Mouse (Mus musculus) limb, embryonic 14.5 days (tissue): ENCODE measurements around the gene Fbln1. TPM values are rescaled to one million over a fixed set of nuclear protein-coding genes. Genes with fewer than 3 reads are reported as not detected.
A peak's percentile ranks its signal among the peaks of the same experiment; 100 is the strongest.

Experiments
- ATAC-seq: fragments of 200-750 bp; cut with Nextera tagmentation; 2 replicates; pipeline ENCODE4 v1.8.0; 2017; ENCODE audit warnings: low read depth, moderate number of reproducible peaks, moderate TSS enrichment; ENCODE audit not compliant: low FRiP score
- DNase-seq: peaks from one replicate; pipeline ENCODE4 v3.0.0-alpha.2; 2015; ENCODE audit warnings: low spot score
- H3K27ac ChIP-seq: fragments of 300-500 bp; sonication (generic); replicated peaks from 2 replicates; pipeline ENCODE4 v1.5.1; 2014; ENCODE audit warnings: low read depth, mild to moderate bottlenecking, low read length, moderate library complexity, mixed read lengths
- H3K27me3 ChIP-seq: fragments of 300-500 bp; sonication (generic); 2 replicates; pipeline ENCODE4 v1.6.1; 2014; ENCODE audit warnings: low read length, mixed read lengths; ENCODE audit not compliant: control insufficient read depth, insufficient read depth
- H3K36me3 ChIP-seq: fragments of 300-500 bp; sonication (generic); 2 replicates; pipeline ENCODE4 v1.6.1; 2014; ENCODE audit warnings: mild to moderate bottlenecking, low read length, moderate library complexity, mixed read lengths; ENCODE audit not compliant: control insufficient read depth, insufficient read depth
- H3K4me1 ChIP-seq: fragments of 300-500 bp; sonication (generic); 2 replicates; pipeline ENCODE4 v1.6.1; 2014; ENCODE audit warnings: antibody characterized with exemption, low read length, mixed read lengths; ENCODE audit not compliant: control insufficient read depth, insufficient read depth
- H3K4me2 ChIP-seq: fragments of 300-500 bp; sonication (generic); replicated peaks from 2 replicates; pipeline ENCODE4 v1.6.1; 2014; ENCODE audit warnings: low read depth, mild to moderate bottlenecking, low read length, moderate library complexity; ENCODE audit not compliant: severe bottlenecking
- H3K4me3 ChIP-seq: fragments of 300-500 bp; sonication (generic); replicated peaks from 2 replicates; pipeline ENCODE4 v1.5.1; 2014; ENCODE audit warnings: low read length
- H3K9ac ChIP-seq: fragments of 300-500 bp; sonication (generic); 2 replicates; pipeline ENCODE4 v1.6.1; 2014; ENCODE audit warnings: mild to moderate bottlenecking, low read depth, low read length, moderate library complexity; ENCODE audit not compliant: severe bottlenecking
- H3K9me3 ChIP-seq: fragments of 300-500 bp; sonication (generic); 2 replicates; pipeline ENCODE4 v1.6.1; 2016; ENCODE audit warnings: low read length; ENCODE audit not compliant: control insufficient read depth
- POLR2A ChIP-seq: fragments of 200-500 bp; IDR thresholded peaks from 2 replicates; pipeline ENCODE4 v1.8.0; 2012; ENCODE audit warnings: inconsistent platforms, mild to moderate bottlenecking, moderate library complexity, borderline replicate concordance; ENCODE audit not compliant: insufficient read depth, insufficient read length; ENCODE audit errors: extremely low read depth
- WGBS: fragments of 180-500 bp; shearing (Covaris S2); extraction: QIAGEN DNeasy Blood & Tissue Kit; methylation state at CpG from one replicate; pipeline ENCODE4 v1.1.7; 2014; 5-methylcytosine and 5-hydroxymethylcytosine counted together
- polyA plus RNA-seq, 2 experiments: library from polyadenylated mRNA; depleted of rRNA in 1 of 2; stranded (reverse) in 1 of 2; unstranded in 1 of 2; fragments of >200 nt; fragmentation: Nextera tagmentation in 1 of 2; extraction: Ambion mirVana in 1 of 2; gene quantifications; 2 replicates each; pipeline versions ENCODE4 v1.2.1 to v1.2.3; 2012 to 2014

Fbln1 gene
- polyA plus RNA-seq, 2 experiments, result 255 to 265 TPM

DNA sequence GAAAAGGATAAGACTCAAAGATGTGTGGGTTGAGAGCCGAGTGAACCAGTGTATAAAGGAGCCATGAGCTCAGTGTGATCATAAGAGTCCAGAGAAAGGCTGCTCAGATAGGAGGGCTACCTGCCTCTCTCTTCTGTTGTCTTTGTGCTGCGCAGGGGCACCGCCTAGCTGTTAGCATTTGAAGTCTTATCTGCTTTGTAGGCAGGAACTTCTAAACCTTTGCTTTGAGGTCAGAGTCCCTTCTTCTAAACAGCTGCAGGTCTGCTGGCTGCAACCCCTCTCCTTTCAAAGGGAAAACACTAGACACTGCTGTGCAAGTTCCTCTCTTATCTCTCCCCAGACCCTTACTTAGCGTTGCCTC, 27.5 kb downstream of the Fbln1 start:
- no peaks in the 10 kb centered on the region for H3K27me3 ChIP-seq
- H3K27ac ChIP-seq, result no peak overlapping the region
- ATAC-seq, result no peak
- TF ChIP-seq POLR2A, result no peak
- H3K4me3 ChIP-seq, result no peak overlapping the region
- no peaks in the 10 kb centered on the region for H3K4me1 ChIP-seq
- H3K9ac ChIP-seq, result no peak overlapping the region
- peaks cover 89% of the 10 kb centered on the region for H3K36me3 ChIP-seq
- 86% methylated on average over 4 of the region's 4 CpGs for WGBS
- no peak overlapping the region for H3K4me2 ChIP-seq
- DNase-seq, result no peak
- H3K9me3 ChIP-seq, result no peaks in the 10 kb centered on the region

DNA sequence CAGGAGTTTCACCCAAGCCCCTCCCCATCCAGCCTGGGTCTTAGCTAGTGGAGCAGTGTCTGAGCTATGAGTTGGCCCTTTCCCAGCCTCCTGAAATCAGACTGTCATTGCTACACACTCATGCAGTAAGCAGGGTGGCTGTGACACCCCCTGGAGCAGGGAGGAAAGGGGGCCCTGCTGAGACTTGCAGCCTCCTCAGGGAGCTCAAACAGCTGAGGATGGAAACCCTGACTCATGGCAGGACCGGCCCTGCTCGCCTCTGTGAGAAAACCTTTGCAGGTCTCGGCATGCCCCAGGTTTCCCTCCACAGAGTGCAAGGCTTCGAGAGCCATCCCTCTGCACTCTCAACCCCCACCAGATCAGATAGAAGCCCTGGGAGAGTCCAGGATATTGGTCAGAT, 27.9 kb downstream of the Fbln1 start:
- no peak overlapping the region for H3K27ac ChIP-seq
- no peak for TF ChIP-seq POLR2A
- H3K4me2 ChIP-seq, result no peak overlapping the region
- peak; percentile 48 for DNase-seq
- H3K27me3 ChIP-seq, result no peaks in the 10 kb centered on the region
- ATAC-seq, result no peak
- H3K36me3 ChIP-seq, result peaks cover 90% of the 10 kb centered on the region
- H3K4me1 ChIP-seq, result no peaks in the 10 kb centered on the region
- H3K9me3 ChIP-seq, result no peaks in the 10 kb centered on the region
- 82% methylated on average over 4 of the region's 4 CpGs for WGBS
- no peak overlapping the region for H3K9ac ChIP-seq
- no peak overlapping the region for H3K4me3 ChIP-seq

DNA sequence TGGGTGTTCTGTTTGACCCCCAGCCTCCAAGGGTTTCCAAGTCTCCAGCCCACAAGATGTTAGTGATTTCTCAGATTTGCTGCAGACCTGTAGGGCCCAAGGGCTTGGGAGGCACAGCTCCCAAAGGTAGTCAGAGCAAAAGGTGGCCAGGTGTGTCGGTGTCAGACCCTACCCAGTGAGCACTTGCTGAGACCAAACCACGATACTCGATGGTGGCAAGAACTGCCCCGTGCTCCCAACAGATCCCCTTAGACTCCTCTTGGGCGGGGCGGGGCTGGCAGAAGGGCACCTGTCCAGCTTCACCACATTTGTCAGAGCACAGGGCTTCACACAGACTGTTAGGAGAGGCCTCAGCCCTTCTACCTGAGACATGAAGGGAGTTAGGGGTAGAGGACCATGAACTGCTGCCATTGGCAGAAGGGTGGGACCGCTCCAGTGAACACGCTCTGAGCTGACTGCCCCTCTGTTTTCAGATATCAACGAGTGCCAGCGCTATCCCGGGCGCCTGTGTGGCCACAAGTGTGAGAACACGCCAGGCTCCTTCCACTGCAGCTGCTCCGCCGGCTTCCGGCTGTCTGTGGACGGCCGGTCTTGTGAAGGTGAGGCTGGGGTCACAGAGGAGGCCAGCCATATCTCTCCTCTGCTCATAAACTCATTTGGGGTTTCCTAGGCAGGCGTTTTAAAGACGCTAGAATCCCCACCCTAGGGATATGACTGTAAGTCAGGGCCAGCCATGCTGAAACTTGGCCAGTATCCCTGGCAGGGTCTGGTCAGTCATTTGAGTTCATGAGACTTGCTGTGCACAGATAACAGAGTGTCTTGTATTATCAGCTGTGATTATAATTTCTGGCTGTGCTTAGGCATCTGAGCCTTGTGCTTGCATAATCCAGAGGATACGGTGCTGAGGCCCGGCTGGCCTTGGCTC, 33.3 kb downstream of the Fbln1 start:
- H3K4me2 ChIP-seq, result no peak overlapping the region
- no peaks in the 10 kb centered on the region for H3K9me3 ChIP-seq
- ATAC-seq (no peak), DNase-seq (no peak)
- H3K27me3 ChIP-seq, result no peaks in the 10 kb centered on the region
- peaks cover 93% of the 10 kb centered on the region for H3K36me3 ChIP-seq
- WGBS, result 89% methylated on average over 22 of the region's 22 CpGs
- no peak overlapping the region for H3K27ac ChIP-seq
- H3K4me1 ChIP-seq, result no peaks in the 10 kb centered on the region
- no peak for TF ChIP-seq POLR2A
- H3K4me3 ChIP-seq, result no peak overlapping the region
- no peak overlapping the region for H3K9ac ChIP-seq

DNA sequence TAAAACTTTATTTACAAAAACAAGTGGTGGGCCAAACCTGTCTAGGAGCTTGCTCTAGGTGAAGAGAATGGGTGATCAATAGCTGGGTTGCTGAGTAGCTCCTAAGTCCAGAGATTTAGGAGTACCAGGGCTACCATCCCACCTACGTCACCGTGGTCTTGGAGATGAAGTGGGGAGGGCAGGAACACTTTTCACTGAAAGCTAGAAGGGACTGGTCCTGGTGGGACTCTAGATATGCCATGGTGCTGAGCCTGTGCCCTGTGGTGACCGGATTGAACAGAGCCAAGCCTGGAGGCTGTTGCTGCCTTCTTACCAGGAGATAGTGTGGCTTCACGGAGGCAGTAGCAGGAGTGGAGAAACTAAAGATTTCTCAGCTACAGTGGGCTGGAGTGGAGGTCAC, 34.3 kb downstream of the Fbln1 start:
- Histone ChIP-seq H3K36me3 (peaks cover 97% of the 10 kb centered on the region), H3K4me1 (no peaks in the 10 kb centered on the region), H3K9me3 (no peaks in the 10 kb centered on the region), H3K9ac (no peak overlapping the region), H3K27ac (no peak overlapping the region), H3K4me2 (no peak overlapping the region), H3K4me3 (no peak overlapping the region), H3K27me3 (no peaks in the 10 kb centered on the region)
- ATAC-seq (no peak), DNase-seq (no peak)
- WGBS, result 96% methylated on average over 4 of the region's 4 CpGs
- no peak for TF ChIP-seq POLR2A

DNA sequence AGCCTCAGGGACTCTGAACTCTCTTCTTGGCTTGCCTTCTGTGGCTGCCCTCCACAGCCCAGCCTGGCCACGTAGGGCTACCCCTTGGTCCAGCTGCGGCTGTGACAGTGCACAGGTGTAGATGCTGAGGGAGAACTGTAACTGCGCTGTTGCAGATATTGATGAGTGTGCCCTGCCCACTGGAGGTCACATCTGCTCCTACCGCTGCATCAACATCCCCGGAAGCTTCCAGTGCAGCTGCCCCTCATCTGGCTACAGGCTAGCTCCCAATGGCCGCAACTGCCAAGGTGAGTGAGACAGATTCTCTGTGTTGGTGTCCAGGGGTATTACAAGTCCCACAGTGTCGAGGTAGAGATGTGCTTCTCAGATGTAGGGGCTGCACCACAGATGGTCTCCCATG, 36.1 kb downstream of the Fbln1 start:
- no peak for TF ChIP-seq POLR2A
- Histone ChIP-seq H3K27ac (no peak overlapping the region), H3K9ac (no peak overlapping the region), H3K9me3 (no peaks in the 10 kb centered on the region), H3K36me3 (peaks cover 97% of the 10 kb centered on the region), H3K27me3 (no peaks in the 10 kb centered on the region), H3K4me1 (no peaks in the 10 kb centered on the region), H3K4me3 (no peak overlapping the region), H3K4me2 (no peak overlapping the region)
- ATAC-seq (no peak), DNase-seq (no peak)
- 94% methylated on average over 7 of the region's 7 CpGs for WGBS
